Mouse (Mus musculus) megakaryocyte, embryonic 14.5 days (primary cell): ENCODE measurements around the gene Fam149a. TPM values are rescaled to one million over a fixed set of nuclear protein-coding genes. Genes with fewer than 3 reads are reported as not detected.

Source experiments
- H3K27me3 ChIP-seq: replicated peaks from 2 replicates; pipeline ENCODE3; 2012; ENCODE audit warnings: inconsistent platforms
- H3K36me3 ChIP-seq: replicated peaks from 2 replicates; pipeline ENCODE3; 2012; ENCODE audit warnings: low read length, inconsistent platforms, mixed read lengths
- H3K4me1 ChIP-seq: 2 replicates; pipeline ENCODE4 v1.6.1; 2012; ENCODE audit warnings: inconsistent platforms
- H3K4me3 ChIP-seq: replicated peaks from 2 replicates; pipeline ENCODE3; 2012; ENCODE audit warnings: moderate library complexity, mild to moderate bottlenecking, inconsistent platforms
- H3K9me3 ChIP-seq: 2 replicates; pipeline ENCODE4 v1.6.1; 2012; ENCODE audit warnings: inconsistent platforms
- FLI1 ChIP-seq: IDR thresholded peaks from 2 replicates; pipeline ENCODE4 v1.6.1; 2012; ENCODE audit warnings: low read length, inconsistent platforms, mixed read lengths
- GATA1 ChIP-seq: IDR thresholded peaks from 3 replicates; pipeline ENCODE4 v1.6.1; 2012; ENCODE audit warnings: mixed read lengths, low read length, inconsistent platforms, borderline replicate concordance
- polyA plus RNA-seq: library from polyadenylated mRNA; stranded (reverse); fragments of >175 nt; gene quantifications from 2 replicates; pipeline ENCODE4 v1.2.3, GENCODE M21; 2012; ENCODE audit warnings: low replicate concordance; ENCODE audit not compliant: insufficient read depth

Gene Fam149a
- polyA plus RNA-seq, 1 experiment: not detected

DNA sequence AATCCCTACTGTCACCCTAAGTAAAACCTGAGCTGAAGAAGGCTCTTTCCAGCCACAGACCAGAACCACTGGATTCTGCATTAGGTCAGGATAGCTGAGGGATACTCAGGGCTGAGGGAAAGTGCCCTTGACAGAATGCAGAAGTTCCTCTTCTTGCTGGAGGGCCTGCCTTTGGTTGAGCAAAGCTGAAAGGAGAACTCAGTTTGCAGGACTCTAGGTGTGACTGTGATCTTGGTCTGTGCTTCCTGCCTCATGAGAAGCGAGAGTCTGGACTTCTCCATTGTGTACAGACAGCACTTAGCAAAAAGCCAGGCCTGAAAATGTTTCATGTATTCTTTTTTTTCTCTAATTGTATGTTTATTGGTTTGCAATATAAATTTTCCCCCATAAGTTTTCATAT, 14.9 kb downstream of the Fam149a start:
- Histone ChIP-seq H3K9me3 (no peaks in the 10 kb centered on the region; the same call in 1 of the 2 replicates), H3K4me1 (no peaks in the 10 kb centered on the region), H3K27me3 (no peaks in the 10 kb centered on the region), H3K4me3 (no peak overlapping the region), H3K36me3 (no peaks in the 10 kb centered on the region)
- TF ChIP-seq GATA1: no peak
- TF ChIP-seq FLI1: no peak

DNA sequence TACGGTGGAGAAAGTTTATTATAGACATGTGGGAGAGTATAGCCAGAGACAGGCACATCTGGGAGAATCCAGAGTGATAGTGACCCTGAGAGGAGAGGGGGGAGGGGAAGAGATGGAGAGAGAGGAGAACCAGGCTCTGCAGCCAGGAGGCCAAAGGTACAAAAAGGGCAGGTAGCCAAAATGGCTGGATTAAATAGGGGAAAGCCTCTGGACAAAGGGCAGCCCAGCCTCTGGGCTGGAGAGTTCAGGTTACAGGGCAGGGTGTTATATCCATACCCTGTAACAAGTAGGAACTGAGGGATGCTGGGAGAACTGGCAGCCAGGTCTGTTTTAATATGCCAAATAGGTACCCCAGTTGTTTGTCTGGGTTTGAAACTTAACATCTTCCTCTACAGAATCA, 18.9 kb downstream of the Fam149a start:
- peaks cover 3% of the 10 kb centered on the region; the same call in 1 of the 2 replicates for H3K9me3 ChIP-seq
- no peaks in the 10 kb centered on the region for H3K36me3 ChIP-seq
- TF ChIP-seq FLI1 (no peak), GATA1 (no peak)
- H3K4me3 ChIP-seq: no peak overlapping the region
- peaks cover 10% of the 10 kb centered on the region for H3K27me3 ChIP-seq
- peaks cover 5% of the 10 kb centered on the region; the same call in 1 of the 2 replicates for H3K4me1 ChIP-seq

DNA sequence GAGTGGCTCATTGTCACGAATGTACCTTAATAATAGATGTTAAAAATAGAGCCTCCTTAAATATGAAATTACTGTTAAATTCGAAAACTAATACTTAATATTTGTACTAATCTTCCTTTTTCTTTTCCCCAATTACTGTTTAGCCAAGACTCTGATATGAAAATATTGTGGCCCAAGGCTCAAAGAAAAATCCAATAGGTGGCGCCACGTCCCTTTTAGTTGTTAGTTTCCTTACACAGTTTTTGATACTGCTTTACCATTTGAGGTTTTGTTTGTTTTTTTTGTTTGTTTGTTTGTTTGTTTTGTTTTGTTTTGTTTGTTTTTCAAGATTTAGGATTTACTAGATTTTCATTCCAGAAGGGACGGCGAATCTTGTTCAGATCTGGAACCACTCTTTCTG, 19.8 kb downstream of the Fam149a start:
- TF ChIP-seq FLI1 (no peak), GATA1 (no peak)
- Histone ChIP-seq H3K4me1 (peaks cover 5% of the 10 kb centered on the region; the same call in 1 of the 2 replicates), H3K27me3 (peaks cover 16% of the 10 kb centered on the region), H3K36me3 (no peaks in the 10 kb centered on the region), H3K4me3 (no peak overlapping the region), H3K9me3 (peaks cover 3% of the 10 kb centered on the region; the same call in 1 of the 2 replicates)

DNA sequence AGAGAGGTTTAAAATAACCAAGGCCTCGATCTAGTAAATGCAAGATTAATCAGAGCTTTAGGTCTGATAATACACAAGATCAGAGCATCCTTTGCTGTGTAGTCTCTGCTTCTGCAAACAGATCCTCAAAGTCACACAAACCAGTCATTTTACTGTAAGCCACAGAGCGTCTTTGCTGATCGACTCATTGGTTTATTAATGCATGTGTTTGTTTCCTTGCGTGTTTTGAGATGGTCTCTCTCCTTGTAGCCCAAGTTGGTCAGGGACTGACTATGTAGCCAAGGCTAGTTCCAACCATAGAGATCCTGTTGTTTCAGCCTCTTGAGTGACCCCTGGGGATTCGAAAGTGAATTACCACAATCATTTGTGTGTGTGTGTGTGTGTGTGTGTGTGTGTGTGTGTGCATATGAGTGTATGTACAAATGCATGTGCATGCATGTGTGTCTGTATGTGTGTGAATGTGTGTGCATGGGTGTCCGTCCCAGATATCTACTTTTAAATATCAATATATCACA, 22.9 kb downstream of the Fam149a start:
- TF ChIP-seq FLI1: no peak
- peaks cover 6% of the 10 kb centered on the region for H3K9me3 ChIP-seq
- H3K4me3 ChIP-seq: no peak overlapping the region
- H3K36me3 ChIP-seq: no peaks in the 10 kb centered on the region
- H3K27me3 ChIP-seq: peaks cover 18% of the 10 kb centered on the region
- H3K4me1 ChIP-seq: peaks cover 5% of the 10 kb centered on the region; the same call in 1 of the 2 replicates

DNA sequence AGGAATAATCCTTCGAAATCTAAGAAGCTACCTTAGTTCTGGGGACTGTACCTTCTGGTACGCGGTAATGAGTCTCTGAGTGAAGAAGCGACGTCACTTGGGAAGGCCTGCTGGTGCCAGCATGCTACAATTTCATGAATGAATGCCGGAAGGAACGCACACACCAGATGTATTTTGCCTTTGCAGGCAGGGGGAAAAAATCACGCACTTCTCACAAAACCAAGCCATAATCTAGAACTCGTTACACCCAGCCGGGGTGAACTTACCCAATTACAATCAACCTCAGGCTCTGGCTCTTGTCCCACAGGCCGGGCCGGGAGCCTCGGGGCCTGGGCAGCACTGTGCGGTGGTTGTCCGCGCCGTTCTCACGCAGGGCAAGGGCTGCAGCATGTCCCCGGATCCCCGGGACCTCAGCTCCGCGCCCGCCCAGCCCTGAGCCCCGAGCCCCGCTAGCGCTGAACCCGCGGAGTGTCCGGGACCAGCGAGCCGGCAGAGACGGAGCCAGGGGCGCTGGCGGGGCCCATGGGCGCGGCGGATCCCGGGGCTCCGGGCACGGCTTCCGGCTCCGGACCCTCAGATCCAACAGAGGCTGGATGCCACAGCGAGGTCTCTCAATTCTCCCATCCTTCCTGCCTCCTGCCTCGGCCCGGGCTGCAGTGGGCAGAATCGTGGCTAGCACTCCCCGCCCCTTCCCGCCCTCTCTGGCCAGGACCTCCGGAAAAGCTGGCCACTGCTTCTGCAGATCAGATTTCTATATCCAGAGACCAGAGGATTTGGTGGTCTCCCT, 23.8 kb downstream of the Fam149a start:
- no peak for TF ChIP-seq FLI1
- no peak for TF ChIP-seq GATA1
- H3K27me3 ChIP-seq: peaks cover 18% of the 10 kb centered on the region
- H3K4me3 ChIP-seq: peak overlapping the region; percentile 65
- no peaks in the 10 kb centered on the region for H3K36me3 ChIP-seq
- H3K9me3 ChIP-seq: peaks cover 6% of the 10 kb centered on the region
- H3K4me1 ChIP-seq: peaks cover 5% of the 10 kb centered on the region; the same call in 1 of the 2 replicates

DNA sequence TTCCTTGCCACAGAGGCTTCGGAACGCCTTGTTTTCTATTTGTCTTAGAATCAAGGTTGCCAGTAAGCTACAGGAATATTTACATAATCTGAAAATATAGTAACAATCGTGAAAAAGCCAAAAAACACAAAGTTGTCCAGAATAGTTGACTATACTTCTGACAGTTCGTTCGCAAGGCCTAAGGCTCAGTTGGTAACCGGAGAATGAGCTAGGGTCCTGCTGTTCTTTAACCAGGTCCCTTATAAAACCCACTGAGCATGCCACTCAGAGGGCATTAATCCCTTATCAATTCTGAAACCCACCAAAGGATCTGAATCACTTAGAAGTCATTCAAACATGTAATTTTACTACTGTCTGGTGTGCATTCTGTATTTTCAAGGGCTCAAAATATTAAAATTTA, 26.3 kb downstream of the Fam149a start:
- no peak overlapping the region for H3K4me3 ChIP-seq
- no peak for TF ChIP-seq GATA1
- TF ChIP-seq FLI1: no peak
- H3K9me3 ChIP-seq: peaks cover 6% of the 10 kb centered on the region
- H3K36me3 ChIP-seq: no peaks in the 10 kb centered on the region
- H3K27me3 ChIP-seq: peaks cover 18% of the 10 kb centered on the region
- H3K4me1 ChIP-seq: peaks cover 5% of the 10 kb centered on the region; the same call in 1 of the 2 replicates

DNA sequence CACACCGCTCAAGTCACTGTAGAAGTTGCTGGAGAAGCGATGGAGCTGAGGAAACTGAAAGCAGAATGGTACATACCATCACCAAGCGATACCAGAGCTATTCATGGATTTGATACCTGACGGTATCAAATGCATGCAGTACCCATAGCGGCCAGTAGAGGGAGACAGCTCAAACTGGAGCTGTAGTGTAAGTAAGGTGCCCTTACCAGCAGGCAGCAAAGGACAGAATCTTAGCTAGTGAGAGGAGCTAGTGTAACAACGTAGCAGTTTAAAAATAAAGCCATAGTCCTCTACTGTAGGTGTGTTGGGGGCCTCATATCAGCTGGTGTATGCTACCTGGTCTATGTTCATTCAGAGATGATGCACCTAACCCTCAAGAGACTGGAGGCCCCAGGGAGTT, 37.1 kb downstream of the Fam149a start:
- no peak for TF ChIP-seq GATA1
- TF ChIP-seq FLI1: no peak
- no peaks in the 10 kb centered on the region for H3K27me3 ChIP-seq

DNA sequence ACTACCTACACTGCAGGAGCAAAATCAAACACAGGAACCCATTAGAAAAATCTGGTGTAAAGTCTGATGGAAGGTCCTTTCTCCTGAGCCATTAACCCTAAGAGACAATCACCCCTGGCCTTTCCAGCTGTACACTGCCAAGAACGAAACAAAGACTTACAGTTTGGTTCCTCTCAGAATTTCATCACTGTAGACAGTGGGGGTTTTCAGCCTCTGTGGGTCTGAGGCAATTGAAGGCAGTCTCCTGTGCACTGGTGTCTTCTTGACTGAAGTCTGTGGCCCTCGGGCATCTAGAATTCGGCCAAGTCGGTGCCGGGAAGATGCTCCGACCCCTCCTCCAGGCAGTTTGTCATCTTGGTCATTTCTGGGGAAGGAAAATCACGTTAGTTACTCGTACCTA, 37.8 kb downstream of the Fam149a start:
- H3K9me3 ChIP-seq: no peaks in the 10 kb centered on the region
- TF ChIP-seq FLI1 (no peak), GATA1 (no peak)
- peaks cover 1% of the 10 kb centered on the region for H3K27me3 ChIP-seq
- H3K4me3 ChIP-seq: no peak overlapping the region
- H3K36me3 ChIP-seq: no peaks in the 10 kb centered on the region
- H3K4me1 ChIP-seq: peaks cover 3% of the 10 kb centered on the region; the same call in 1 of the 2 replicates

More for the DNA sequence above, 37.1 kb downstream of the Fam149a start:
- H3K4me1 ChIP-seq: peaks cover 3% of the 10 kb centered on the region; the same call in 1 of the 2 replicates
- H3K4me3 ChIP-seq: peak overlapping the region; percentile 4
- H3K36me3 ChIP-seq: no peaks in the 10 kb centered on the region
- no peaks in the 10 kb centered on the region for H3K9me3 ChIP-seq

DNA sequence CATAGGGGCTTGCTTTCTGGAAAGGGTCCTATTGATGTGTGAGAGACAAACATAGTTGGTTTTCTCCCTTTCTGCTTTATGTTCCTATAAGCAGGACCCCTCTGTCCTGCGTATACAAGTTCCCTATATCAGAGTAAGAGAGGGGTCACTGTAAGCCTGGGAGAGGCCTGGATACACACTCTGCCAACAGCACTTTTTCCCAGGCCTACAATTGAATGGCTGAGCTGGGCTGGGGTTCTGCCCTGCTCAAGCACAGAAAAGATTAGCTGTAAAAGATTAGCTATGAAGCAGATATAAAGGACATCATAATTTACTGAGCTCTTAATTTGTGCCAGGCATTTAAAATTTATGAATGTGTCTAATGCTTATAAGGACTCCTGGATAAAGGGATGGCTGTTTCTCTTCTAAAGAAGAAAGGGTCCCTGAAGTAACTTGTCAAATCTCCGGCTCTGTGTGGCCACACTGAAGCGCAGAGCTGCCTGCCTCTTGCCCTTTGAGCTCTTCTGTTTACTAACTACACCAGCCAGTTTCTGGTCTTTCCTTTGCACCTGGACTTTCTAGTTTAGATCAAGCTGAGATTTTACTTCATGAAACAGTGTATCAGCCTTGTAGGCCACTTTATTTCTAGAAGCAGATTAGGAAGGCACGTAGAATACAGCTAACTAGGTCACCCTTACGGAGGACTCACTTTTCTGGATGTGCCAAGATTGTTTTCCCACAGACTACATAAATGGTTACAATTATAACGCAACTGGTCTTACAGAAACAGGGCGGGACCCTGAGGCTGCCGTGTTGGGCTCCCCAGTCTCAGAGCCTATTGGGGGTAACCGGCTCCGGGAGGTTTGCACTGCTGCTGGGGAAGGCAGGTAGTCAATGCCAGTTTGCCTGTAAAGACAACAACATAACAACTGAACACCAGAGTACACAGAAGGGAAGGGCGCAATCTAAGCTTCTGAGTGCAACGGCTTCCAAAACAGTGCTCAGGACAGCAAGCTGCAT, 40.2 kb downstream of the Fam149a start:
- TF ChIP-seq GATA1: no peak
- TF ChIP-seq FLI1: no peak
- no peaks in the 10 kb centered on the region for H3K9me3 ChIP-seq
- peaks cover 1% of the 10 kb centered on the region for H3K27me3 ChIP-seq
- H3K4me3 ChIP-seq: no peak overlapping the region
- no peaks in the 10 kb centered on the region for H3K36me3 ChIP-seq
- peaks cover 3% of the 10 kb centered on the region; the same call in 1 of the 2 replicates for H3K4me1 ChIP-seq

DNA sequence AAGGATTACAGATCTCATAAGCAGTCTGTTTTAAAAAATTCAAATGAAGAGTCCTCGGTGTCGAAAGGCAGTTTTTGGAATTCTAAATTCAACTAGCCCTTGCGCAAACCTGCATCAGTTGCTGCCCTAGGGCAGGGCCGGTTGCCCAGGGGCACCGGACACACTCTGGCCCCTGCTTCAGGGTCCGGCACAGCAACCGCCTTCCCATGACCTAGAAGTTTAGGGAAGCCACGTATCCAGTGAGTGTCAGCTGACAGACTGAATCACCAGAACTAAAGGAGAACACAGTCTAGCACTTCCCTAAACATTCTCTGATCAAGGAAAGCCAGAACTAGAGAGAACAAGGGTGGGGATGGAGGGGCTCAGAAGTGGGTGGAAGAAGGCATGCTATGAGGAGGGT, 48.6 kb downstream of the Fam149a start:
- TF ChIP-seq FLI1 (no peak), GATA1 (no peak)
- no peaks in the 10 kb centered on the region for H3K9me3 ChIP-seq
- H3K4me3 ChIP-seq: peak overlapping the region; percentile 95
- peaks cover 15% of the 10 kb centered on the region for H3K4me1 ChIP-seq
- H3K36me3 ChIP-seq: no peaks in the 10 kb centered on the region
- H3K27me3 ChIP-seq: no peaks in the 10 kb centered on the region
